In the genomic region with DNA sequence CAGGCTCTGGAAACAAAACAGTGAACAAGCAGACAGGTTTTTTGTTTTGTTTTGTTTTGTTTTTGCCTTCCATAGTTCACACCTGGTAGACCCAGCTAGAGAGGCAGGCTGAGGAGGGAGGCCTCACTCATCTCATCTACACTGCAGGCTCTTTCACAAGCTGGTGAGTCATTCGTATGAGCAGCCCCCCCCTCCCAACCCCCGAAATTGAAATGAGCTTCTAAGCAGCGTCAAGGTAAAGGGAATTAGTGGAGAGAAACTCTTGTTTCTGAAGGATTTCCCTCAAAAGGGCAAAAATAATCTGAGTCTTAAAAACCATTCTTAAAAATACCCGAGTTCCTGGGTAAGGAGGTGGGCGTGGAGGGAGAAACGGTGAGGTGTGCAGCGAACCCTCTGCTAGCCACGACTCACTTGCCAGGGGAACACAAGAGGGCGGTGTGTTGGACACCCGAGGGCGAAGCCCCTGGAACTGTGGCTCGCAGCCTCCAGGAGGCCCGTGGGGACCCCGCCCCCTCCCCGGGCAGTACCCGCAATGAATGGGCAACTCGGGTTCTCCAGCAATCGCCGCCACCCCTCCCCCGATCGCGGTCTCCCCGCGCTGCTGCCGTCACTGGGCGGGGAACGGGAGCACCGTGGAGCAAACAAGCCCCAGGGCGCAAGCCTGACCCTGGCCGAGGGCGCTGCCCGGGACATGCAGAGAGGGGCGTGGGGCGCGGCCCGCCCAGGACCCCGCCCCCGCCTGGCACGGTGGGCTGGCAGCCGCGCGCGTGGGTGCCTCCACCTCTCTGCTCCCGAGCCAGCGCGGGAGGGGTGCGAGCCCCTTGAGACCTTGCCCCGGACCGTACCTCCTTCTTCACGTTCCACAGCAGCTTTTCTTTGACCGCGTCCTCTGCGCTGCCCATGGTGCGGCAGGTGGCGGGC, we compare ENCODE assay signal across 8 mouse cellular contexts. TPM values are rescaled to one million over a fixed set of nuclear protein-coding genes. Genes with fewer than 3 reads are reported as not detected.
A peak's percentile ranks its signal among the peaks of the same experiment; 100 is the strongest.
DNase-seq lines count a peak whose midpoint lies in the region; ATAC-seq and TF ChIP-seq lines count a peak whose summit lies in the region.

No protein-coding gene starts in this region.

- H3K4me2 ChIP-seq in heart, embryonic 14.5 days (ENCODE audit: low read length): peak overlapping the region; percentile 96
- H3K4me2 ChIP-seq in liver, embryonic 15.5 days: peak overlapping the region; percentile 100
- H3K4me2 ChIP-seq in stomach, postnatal 0 days (replicated peaks; ENCODE audit: low read depth): peak overlapping the region; percentile 97

- no peaks in the 10 kb centered on the region for H3K9me3 ChIP-seq in heart, embryonic 14.5 days (ENCODE audit: control insufficient read depth, low read length)
- H3K9me3 ChIP-seq in liver, embryonic 15.5 days (replicated peaks): no peaks in the 10 kb centered on the region
- H3K9me3 ChIP-seq in stomach, postnatal 0 days (ENCODE audit: control insufficient read depth, low read length): no peaks in the 10 kb centered on the region

- peak; percentile 66 for DNase-seq in CD4-positive, CD25-positive, alpha-beta regulatory T cell, adult 2 months (ENCODE audit: low read depth, low spot score)
- DNase-seq in brain, adult 2 months (ENCODE audit: low read depth, low spot score): peak; percentile 75
- peak; percentile 80 for DNase-seq in kidney, postnatal 14 days
- DNase-seq in neural tube, embryonic 10.5 days (ENCODE audit: extremely low spot score, low spot score): peak; percentile 72
- DNase-seq in stomach, postnatal 0 days (ENCODE audit: low spot score): peak; percentile 85

- H3K27ac ChIP-seq in heart, embryonic 14.5 days (replicated peaks in 1 of 2; ENCODE audit: control insufficient read depth in 1 of 2, insufficient read depth in 1 of 2, low read depth in 2 of 2, low read length in 2 of 2): peak overlapping the region; percentile 42 to 68; a peak in 3 of 4 replicates
- peak overlapping the region; percentile 80 for H3K27ac ChIP-seq in liver, embryonic 15.5 days (replicated peaks)
- peak overlapping the region; percentile 89 for H3K27ac ChIP-seq in stomach, postnatal 0 days (replicated peaks)

- WGBS in heart, embryonic 14.5 days: 1% methylated on average over 50 of the region's 55 CpGs
- WGBS in liver, embryonic 15.5 days (ENCODE audit: insufficient replicate concordance): under 1% methylated on average over 55 of the region's 55 CpGs
- 2% methylated on average over 47 of the region's 55 CpGs for WGBS in stomach, postnatal 0 days

- ATAC-seq in erythroid progenitor cell, adult 5-6 weeks (replicated peaks; ENCODE audit: low FRiP score, poor library complexity, severe bottlenecking): 0 out of 2 replicates have a peak, but pooled peaks have one; percentile 21
- peak; percentile 34 for ATAC-seq in heart, embryonic 14.5 days (ENCODE audit: insufficient number of reproducible peaks, insufficient read depth, low FRiP score, low read depth)
- ATAC-seq in liver, embryonic 15.5 days (ENCODE audit: insufficient read depth): peak; percentile 68
- ATAC-seq in stomach, postnatal 0 days (ENCODE audit: low FRiP score, low TSS enrichment): peak; percentile 72

- H3K4me3 ChIP-seq in heart, embryonic 14.5 days (ENCODE audit: control insufficient read depth in 1 of 2, insufficient read depth in 1 of 2, low read depth in 1 of 2, low read length in 2 of 2): peak overlapping the region; percentile 88 to 91
- H3K4me3 ChIP-seq in liver, embryonic 15.5 days (replicated peaks): peak overlapping the region; percentile 80
- H3K4me3 ChIP-seq in stomach, postnatal 0 days (ENCODE audit: low read depth, low read length): peak overlapping the region; percentile 83

- TF ChIP-seq EP300 in stomach, postnatal 0 days (optimal IDR thresholded peaks at IDR 0.05): no peak

- peaks cover 24% of the 10 kb centered on the region for H3K36me3 ChIP-seq in heart, embryonic 14.5 days (ENCODE audit: control insufficient read depth, insufficient read depth, low read length)
- H3K36me3 ChIP-seq in liver, embryonic 15.5 days (replicated peaks): peaks cover 19% of the 10 kb centered on the region
- H3K36me3 ChIP-seq in stomach, postnatal 0 days (ENCODE audit: control insufficient read depth, insufficient read depth, low read length): peaks cover 2% of the 10 kb centered on the region

- H3K27me3 ChIP-seq in heart, embryonic 14.5 days (ENCODE audit: control insufficient read depth, insufficient read depth, low read length): no peaks in the 10 kb centered on the region
- H3K27me3 ChIP-seq in liver, embryonic 15.5 days: no peaks in the 10 kb centered on the region
- H3K27me3 ChIP-seq in stomach, postnatal 0 days (ENCODE audit: control insufficient read depth, insufficient read depth, low read length): no peaks in the 10 kb centered on the region

- peaks cover 0 to 15% of the 10 kb centered on the region in 2 experiments; a peak in 3 of 4 replicates for H3K4me1 ChIP-seq in heart, embryonic 14.5 days (ENCODE audit: control insufficient read depth in 2 of 2, insufficient read depth in 2 of 2, low read length in 2 of 2)
- H3K4me1 ChIP-seq in liver, embryonic 15.5 days (replicated peaks): peaks cover 45% of the 10 kb centered on the region
- no peaks in the 10 kb centered on the region; the same call in 1 of the 2 replicates for H3K4me1 ChIP-seq in stomach, postnatal 0 days (replicated peaks; ENCODE audit: control insufficient read depth, insufficient read depth)

- H3K9ac ChIP-seq in heart, embryonic 14.5 days (ENCODE audit: low read length): peak overlapping the region; percentile 84
- peak overlapping the region; percentile 68 for H3K9ac ChIP-seq in liver, embryonic 15.5 days
- peak overlapping the region; percentile 69 for H3K9ac ChIP-seq in stomach, postnatal 0 days (ENCODE audit: low read length)

- peak; percentile 58 for TF ChIP-seq CTCF in stomach, postnatal 0 days (IDR thresholded peaks at IDR 0.05; ENCODE audit: low read depth)

RNA-seq across cellular contexts. Expression of a gene that starts 0.6 kb away (rescaled TPM):
- total RNA-seq in erythroid progenitor cell, adult 5-6 weeks (2015; ENCODE audit: low replicate concordance): 0.84 and 1.1 TPM in 2 replicates
- 0.13 and 0.76 TPM in 2 replicates for total RNA-seq in erythroid progenitor cell, adult 5-6 weeks (2017; ENCODE audit: low replicate concordance)
- 4.9 and 5.3 TPM in 2 replicates for polyA plus RNA-seq in heart, embryonic 14.5 days (2014; fragmentation: Nextera tagmentation; extraction: Ambion mirVana)
- 1.2 TPM in 2 replicates for polyA plus RNA-seq in liver, embryonic 15.5 days (2015; fragmentation: Nextera tagmentation; extraction: Ambion mirVana)
- 3.4 and 4.1 TPM in 2 replicates for polyA plus RNA-seq in stomach, postnatal 0 days (2015; fragmentation: Nextera tagmentation; extraction: Ambion mirVana)

RNA-seq across cellular contexts. Expression of a gene that starts 1.6 kb away (rescaled TPM):
- total RNA-seq in erythroid progenitor cell, adult 5-6 weeks (2015; ENCODE audit: low replicate concordance): 4.7 and 11.7 TPM in 2 replicates
- 8.1 and 11.7 TPM in 2 replicates for total RNA-seq in erythroid progenitor cell, adult 5-6 weeks (2017; ENCODE audit: low replicate concordance)
- 24.7 and 26.1 TPM in 2 replicates for polyA plus RNA-seq in heart, embryonic 14.5 days (2014; fragmentation: Nextera tagmentation; extraction: Ambion mirVana)
- 19.7 and 20.0 TPM in 2 replicates for polyA plus RNA-seq in liver, embryonic 15.5 days (2015; fragmentation: Nextera tagmentation; extraction: Ambion mirVana)
- polyA plus RNA-seq in stomach, postnatal 0 days (2015; fragmentation: Nextera tagmentation; extraction: Ambion mirVana): 22.3 and 22.5 TPM in 2 replicates

RNA-seq across cellular contexts. Expression of a gene that starts 29.4 kb away (rescaled TPM):
- 49.9 and 53.7 TPM in 2 replicates for total RNA-seq in erythroid progenitor cell, adult 5-6 weeks (2015; ENCODE audit: low replicate concordance)
- total RNA-seq in erythroid progenitor cell, adult 5-6 weeks (2017; ENCODE audit: low replicate concordance): 91.4 and 96.3 TPM in 2 replicates
- 10.6 and 11.5 TPM in 2 replicates for polyA plus RNA-seq in heart, embryonic 14.5 days (2014; fragmentation: Nextera tagmentation; extraction: Ambion mirVana)
- 4.5 and 4.7 TPM in 2 replicates for polyA plus RNA-seq in liver, embryonic 15.5 days (2015; fragmentation: Nextera tagmentation; extraction: Ambion mirVana)
- 6.1 and 6.7 TPM in 2 replicates for polyA plus RNA-seq in stomach, postnatal 0 days (2015; fragmentation: Nextera tagmentation; extraction: Ambion mirVana)

RNA-seq across cellular contexts. Expression of a gene that starts 29.5 kb away (rescaled TPM):
- 7.9 and 18.0 TPM in 2 replicates for total RNA-seq in erythroid progenitor cell, adult 5-6 weeks (2015; ENCODE audit: low replicate concordance)
- 4.7 and 6.4 TPM in 2 replicates for total RNA-seq in erythroid progenitor cell, adult 5-6 weeks (2017; ENCODE audit: low replicate concordance)
- polyA plus RNA-seq in heart, embryonic 14.5 days (2014; fragmentation: Nextera tagmentation; extraction: Ambion mirVana): 19.1 and 26.0 TPM in 2 replicates
- polyA plus RNA-seq in liver, embryonic 15.5 days (2015; fragmentation: Nextera tagmentation; extraction: Ambion mirVana): 3.6 and 4.4 TPM in 2 replicates
- 8.0 and 9.7 TPM in 2 replicates for polyA plus RNA-seq in stomach, postnatal 0 days (2015; fragmentation: Nextera tagmentation; extraction: Ambion mirVana)

Comparison
In these comparisons a context has a peak if more than half of its experiments do, and no peak if none do; other contexts are left out.
1. Peak in every context shown above with its lines: DNase-seq, ATAC-seq, H3K4me3 ChIP-seq and H3K27ac ChIP-seq.
2. ATAC-seq: peak in every context shown above with its lines; median percentile 72 in stomach, postnatal 0 days; 68 in liver, embryonic 15.5 days; 34 in heart, embryonic 14.5 days; 21 in erythroid progenitor cell, adult 5-6 weeks.